Mouse (Mus musculus): ENCODE results near the gene Ppp3r2.

The Ppp3r2 gene

DNA sequence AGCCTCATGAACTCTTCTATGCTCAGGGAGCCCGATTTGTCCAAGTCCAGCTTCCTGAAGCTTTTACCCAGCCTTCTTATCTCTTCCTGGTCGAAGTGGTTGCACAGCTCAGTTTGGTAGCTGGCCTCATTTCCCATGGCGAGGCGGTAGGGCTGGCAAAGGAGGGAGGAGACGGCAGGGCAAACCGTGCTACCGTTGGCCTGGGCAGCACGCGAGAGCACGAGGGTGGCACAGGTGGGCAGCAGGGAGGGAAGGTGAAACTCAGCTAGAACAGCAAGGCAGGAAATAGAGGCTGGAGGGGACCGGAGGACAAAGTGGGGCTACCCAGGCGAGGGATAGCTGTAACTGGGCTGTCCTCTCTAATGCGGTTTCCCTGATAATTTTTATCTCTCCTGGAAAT is at the start of gene Ppp3r2:
Gene Ppp3r2 (minus strand): TSS at position 213 of the 400 bp plus-strand sequence.
- no peak for DNase-seq (ENCODE audit: low spot score in 2 of 2)

DNA sequence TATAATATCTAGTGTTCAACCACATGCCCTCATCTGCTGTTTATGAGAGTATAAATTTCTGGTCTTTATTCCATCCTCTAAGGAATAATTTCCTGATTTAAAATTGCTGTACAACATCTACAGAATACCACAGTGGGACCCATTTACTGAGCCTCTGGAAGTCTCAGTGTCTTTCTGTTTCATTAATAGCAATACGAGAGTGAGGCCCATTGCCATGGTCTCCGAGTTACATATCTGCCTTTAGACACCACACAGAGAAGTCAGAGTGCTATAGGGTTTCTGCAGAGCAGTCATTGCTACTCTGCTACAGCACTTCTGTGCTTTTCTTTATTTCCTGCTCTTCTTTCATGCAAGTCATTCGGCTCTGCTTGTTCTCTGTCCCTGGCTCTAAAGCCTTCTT is 47.5 kb upstream of the Ppp3r2 start:
- no peak for DNase-seq (ENCODE audit: low spot score in 2 of 2)

DNA sequence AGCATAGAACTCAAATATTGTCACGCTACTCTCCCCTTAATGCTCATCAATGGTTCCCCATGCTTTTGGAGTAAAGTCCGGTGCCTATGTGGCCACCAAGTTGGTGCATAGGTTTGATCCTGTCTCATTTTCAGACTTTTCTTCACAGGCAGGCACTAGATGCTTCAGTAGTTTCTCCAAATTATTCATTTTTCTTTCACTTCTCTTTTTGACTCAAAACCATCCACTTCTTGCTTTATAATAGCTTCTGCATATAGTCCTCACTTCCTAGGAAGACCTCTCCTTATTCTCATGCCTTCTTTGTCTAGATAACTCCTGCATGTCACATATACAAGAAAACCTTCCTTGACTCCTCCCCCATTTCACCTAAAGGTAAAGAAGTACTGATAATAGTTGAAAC is 42.1 kb upstream of the Ppp3r2 start:
- no peak for DNase-seq (ENCODE audit: low spot score in 2 of 2)

DNA sequence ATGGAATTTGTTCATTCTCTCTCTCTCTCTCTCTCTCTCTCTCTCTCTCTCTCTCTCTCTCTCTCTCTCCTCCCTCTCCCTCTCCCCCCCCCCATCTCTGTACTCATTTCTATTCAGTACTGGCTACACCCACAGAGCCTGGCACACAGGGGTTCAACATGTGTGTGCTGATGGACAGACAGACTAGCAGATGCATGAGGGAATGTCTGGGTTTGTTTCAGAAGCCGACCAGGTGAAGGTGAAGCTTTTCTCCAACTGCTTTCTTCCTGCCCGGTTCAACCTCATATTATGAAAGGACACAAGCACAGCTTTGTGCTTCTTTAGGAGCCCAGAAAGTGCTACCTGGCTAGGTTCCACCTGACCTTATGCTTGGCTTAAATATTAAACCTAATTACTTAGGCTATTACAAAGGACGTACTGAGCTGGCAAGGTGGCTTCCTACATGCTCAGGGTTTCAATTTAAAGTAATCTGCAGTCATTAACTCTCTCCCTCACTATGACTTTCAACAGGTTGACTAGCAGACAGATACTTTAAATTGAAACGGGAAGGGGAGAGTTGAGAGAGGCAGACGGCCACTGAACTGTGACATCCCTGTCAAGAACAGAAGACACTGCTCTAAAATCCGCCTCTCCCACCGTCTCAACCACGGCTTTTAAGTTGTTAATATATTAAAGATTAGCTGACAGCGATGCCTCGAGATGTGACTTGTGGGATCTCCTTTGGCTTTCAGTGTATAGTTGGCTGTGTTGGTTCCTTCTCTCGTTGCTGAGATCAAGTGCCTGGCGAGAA is 9.8 kb upstream of the Ppp3r2 start:
- no peak for DNase-seq (ENCODE audit: low spot score in 2 of 2)

DNA sequence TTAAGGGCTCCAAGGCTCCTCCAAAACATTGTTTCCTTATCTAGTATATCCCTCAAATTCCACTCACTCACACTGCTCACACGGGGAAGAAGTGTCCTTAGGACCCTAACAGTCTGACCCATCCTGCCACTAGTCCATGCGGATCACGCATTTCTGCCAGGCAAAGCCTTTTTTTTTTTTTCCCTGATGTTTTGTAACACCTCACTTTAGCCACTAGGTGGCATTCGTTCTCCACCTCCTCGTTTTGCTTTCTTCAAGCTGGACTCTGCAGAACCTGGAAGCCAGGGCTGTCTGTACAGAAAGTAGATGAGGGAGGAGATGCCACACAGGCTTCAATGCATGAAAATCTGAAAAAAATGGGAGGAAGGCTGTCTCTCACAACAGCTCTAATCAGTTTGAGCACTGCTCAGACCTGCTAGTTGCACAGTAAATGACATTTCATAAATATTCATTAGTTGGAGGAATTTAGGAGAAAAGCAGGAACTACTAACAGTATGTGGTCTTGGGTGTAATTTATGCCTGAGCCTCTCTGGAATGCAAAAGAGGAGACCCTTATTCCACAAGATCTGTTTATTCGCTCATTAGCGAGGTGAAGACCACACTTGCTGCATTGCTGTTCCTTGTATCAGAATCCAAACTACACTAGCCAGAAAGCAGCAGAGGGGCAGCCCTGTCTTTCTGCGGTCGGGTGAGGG is 6.9 kb upstream of the Ppp3r2 start:
- DNase-seq (ENCODE audit: low spot score in 2 of 2) = peak in 1 of 2 experiments; percentile 47

DNA sequence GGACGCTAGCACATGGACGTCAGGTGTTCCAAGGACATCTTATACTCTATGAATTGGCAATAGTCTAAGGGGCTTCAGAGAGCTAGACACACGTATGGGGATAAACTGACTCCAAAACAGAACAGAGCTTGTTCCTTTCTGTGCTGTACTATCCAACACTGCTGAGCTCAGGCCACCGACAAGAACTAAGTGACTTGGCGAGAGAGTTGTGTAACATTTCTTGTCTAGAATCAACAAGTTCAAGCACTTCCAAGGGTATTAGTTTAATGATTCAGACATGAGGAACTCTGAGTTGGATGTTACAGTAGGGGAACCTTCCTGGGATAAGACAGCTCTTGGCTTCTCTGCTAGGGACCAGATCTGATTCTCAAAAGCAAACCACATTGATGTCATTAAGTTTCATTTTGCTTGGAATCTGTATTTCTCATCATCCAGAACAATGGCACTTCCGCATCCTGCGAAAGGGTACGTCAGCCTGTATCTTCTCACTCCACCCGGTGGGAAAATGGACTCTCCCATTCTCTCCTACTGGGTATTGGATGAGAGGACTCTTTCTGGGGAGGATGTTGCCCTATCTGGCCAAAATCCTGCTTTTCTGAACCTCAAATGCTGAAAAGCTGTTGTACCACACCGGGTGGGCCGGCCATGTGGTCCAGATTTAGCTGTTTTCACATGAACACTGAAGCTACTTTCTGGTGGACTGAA is 1.5 kb downstream of the Ppp3r2 start:
- DNase-seq (ENCODE audit: low spot score in 2 of 2) = no peak

DNA sequence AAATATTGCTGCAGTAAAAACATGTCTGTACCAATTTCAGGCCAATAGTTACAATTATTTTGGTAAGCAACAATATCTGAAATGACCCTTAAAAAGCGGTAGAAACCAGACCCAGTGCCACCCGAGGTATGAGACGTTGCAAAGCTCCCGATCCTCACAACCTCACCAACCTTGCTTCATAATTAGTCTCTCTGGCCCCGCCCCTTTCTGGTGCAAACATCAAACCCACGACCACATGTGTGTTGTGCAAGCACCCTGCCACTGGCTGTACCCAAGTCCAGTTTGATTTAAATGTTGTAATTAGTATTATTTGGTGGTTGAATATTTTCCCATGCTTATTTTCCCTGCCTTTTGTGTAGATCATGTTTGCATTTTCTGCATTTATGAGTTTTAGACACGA is 5.0 kb downstream of the Ppp3r2 start:
- DNase-seq (ENCODE audit: low spot score in 2 of 2) = no peak

DNA sequence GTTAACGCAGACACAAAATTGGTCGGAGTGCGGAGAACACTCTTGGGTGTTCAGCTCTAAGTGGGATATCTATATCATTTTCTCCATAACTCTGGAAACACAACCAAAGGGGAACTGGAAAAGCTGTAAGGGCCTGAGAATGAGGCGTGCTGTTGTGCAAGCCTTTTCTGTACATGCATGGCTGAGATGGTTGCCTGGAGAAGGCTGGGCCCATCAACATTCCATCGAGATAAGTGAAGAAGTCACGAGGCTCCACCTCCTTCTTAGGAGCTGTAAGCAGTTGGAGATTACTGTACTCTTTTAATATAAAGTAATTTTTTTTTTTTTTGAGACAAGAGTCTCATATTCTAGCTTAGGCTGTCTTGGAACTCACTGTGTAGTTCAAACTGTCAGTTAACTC is 5.8 kb downstream of the Ppp3r2 start:
- no peak for DNase-seq (ENCODE audit: low spot score in 2 of 2)

DNA sequence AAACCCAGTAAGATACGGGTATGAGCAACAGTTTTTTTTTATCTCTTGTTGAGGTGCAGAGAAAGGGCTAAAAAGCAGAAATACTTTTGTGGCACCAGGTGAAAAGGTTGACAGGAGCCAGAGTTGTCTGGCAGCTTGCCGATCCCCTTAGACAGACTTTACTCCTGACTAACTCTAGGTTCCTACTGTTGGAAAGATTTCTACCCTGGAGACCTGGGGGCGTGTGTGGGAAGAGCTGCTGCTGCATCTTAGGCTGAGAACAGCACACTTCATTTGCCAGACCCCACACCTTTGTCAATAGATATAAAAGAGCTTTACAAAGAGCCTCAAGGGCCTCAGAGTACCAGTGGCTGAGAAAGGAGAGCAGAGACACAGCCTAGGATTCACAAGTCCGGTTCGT is 17.0 kb downstream of the Ppp3r2 start:
- no peak for DNase-seq (ENCODE audit: low spot score in 2 of 2)

DNA sequence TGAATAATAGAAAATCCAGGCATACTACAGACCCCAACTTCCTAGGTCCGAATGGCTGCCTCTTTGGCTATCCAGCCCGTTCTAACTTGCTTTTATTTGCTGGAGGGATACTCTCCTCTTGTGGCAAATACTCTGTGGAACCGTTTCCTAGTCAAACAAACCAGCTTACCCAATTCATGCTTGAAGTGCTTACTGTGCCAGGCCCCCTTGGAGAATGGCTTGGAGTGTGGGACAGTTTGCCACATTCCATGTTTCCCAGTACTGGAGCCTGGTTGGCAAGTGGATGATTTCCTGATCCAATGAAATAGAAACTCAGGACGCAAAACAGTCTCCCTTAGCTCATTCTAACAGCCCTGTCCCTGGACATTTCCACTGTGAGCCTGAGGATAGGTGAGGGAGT is 19.6 kb downstream of the Ppp3r2 start:
- DNase-seq (ENCODE audit: low spot score in 2 of 2) = no peak

DNA sequence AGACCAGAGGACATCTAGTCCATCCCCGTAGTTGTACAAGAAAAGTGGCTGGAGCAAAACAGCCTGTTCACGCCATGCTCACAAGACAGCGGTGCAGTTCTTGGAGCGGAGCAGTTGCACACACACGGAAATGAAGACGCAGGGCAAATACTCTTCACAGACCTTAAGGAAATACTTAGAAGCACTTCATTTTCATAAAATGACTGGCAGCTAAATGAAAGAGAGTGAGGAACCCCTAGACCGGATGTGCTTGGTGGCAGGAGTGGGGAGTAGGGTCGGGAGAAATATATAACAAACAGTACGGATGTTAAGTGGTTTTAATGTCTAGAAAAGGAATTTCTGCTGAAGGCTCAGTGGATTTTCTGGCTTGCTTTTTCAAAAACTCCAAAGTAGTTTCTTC is 20.2 kb downstream of the Ppp3r2 start:
- no peak for DNase-seq (ENCODE audit: low spot score in 2 of 2)

DNA sequence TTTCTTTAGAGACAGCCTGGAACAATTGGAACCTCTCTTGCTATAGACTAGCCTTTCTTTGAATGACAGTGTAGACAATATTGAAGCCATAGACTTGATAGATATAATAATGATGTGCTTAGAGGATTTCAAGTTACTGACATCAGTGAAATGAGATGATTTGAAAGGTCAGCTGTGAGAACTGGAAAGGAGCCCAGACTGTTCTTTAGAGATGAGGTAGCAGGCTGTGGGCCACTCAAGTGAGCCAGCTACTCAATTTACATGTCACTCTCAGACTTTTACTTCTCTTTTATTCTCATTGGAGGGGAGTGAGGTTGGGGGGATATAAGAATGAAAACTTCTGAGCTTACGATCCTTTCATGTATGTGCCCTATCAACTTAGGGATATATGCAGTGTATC is 22.4 kb downstream of the Ppp3r2 start:
- no peak for DNase-seq (ENCODE audit: low spot score in 2 of 2)

DNA sequence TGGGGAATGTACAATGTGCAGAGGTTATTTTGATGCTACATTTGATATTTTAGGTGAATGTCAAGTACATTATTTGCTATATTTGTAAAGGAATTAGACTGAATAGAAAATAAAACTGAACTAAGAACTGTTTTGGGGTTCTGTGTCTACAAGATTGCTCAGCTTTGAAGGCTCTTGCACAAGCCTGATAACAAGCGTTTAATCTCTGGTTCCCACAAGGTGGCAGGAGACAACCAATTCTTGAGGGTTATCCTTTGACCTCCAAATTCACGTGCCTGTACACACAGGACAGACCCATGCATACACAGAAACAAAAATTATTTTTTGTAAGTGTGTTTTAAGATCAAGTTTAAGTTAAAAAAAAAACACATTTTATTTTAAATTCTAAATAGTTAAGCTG is 41.9 kb downstream of the Ppp3r2 start:
- no peak for DNase-seq (ENCODE audit: low spot score in 2 of 2)

DNA sequence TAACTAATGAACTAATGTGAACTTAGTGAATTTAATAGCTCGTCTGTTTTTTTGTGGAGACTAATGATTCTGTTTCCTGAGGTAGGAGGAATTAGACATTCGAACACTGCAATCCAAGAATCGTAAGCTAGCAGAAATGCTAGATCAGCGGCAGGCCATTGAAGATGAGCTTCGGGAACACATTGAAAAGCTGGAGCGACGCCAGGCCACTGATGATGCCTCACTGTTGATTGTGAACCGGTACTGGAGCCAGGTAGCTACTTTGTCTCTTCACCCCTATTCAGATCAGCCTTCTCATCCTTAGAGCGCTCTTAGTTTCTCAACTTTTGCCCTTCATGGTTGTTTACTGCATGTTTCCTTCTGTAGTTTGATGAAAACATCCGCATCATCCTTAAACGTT is 44.0 kb downstream of the Ppp3r2 start:
- DNase-seq (ENCODE audit: low spot score in 2 of 2) = no peak

DNA sequence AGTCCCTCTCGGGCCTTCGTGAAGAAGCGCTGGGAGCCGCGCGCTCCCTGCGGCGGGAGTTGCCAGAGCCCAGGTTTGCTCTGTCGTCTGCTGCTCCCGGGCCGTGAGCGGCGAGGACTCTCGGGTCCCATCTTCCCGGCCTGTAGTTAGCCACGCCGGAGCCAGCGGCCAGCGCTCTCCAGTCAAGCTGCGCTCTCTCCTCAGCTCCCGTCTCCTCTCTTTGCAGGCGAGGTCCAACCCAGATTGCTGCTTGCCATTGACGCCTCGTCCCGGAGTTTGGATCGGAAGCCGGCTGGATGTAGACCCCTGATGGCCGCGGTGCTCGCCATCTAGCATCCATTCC is 49.7 kb downstream of the Ppp3r2 start:
- DNase-seq (ENCODE audit: low spot score in 2 of 2) = no peak

DNA sequence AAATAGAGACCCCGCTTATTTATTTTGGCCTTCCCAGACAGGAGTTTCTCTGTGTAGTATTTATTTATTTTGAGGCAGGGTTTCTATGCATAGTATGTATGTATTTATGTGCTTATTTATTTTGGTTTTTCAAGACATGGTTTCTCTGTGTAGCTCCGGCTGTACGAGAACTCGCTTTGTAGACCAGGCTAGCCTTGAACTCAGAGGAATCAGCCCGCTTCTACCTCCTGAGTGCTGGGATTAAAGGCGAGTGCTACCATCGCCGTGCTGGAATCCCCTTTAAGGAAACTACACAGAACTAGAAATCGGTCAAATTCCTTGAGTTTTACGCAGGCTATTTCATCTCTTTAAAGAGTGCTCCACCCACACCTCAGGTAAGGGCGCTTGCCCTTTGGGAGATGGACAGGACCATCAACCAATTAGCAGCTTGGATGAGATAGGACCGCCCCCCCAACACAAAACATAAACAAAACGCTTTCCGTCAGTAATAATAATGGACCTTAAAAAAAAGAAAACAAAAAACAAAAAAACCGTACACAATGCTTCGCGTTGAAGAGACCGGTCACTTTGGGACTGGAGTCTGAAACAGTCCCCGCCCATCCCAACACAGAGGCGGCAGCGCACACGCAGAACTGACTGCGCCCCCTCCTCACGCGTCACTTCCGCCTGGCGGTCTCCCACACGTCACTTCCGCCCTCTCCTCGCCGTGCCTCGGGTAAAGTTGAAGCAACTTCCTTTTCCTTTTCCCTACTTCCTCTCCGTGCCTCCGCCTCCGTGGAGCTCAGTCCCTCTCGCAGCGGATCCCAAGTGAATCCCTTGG is 50.3 kb downstream of the Ppp3r2 start, which contains the start of gene Rnf20:
Gene Rnf20 (plus strand): TSS at position 688 of the 820 bp plus-strand sequence.
- peak; percentile 94 to 95 for DNase-seq (ENCODE audit: low spot score in 2 of 2)

DNA sequence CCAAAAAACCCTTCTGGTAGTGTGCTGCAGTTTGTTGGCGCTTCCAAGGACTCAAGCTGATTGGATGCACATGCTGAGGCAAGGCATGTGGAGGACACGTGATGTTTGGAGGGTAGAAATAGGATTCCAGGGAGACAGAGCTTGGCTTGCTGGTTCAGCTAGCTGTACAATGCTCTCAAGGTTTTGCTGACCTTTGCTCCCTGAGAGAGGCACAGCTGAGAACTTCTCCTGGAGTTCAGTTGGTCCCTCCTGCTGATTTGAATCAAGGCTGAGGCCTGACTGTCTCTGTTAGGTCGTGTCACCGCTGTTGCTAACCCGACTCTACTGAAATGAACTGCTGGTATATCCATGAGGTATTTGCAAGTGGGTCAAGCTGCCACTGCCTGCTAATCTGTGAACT is 52.9 kb downstream of the Ppp3r2 start:
- no peak for DNase-seq (ENCODE audit: low spot score in 2 of 2)
